Mouse (Mus musculus) heart, embryonic 14.5 days (tissue): Measurements from ENCODE around the gene Brsk2. TPM values are rescaled to one million over a fixed set of nuclear protein-coding genes. Genes with fewer than 3 reads are reported as not detected.

ENCODE experiments used
- ATAC-seq: fragments of 200-750 bp; cut with Nextera tagmentation; 2 replicates; pipeline ENCODE4 v1.8.0; 2017; ENCODE audit warnings: low read depth, moderate TSS enrichment; ENCODE audit not compliant: insufficient number of reproducible peaks, insufficient read depth, low FRiP score
- H3K27ac ChIP-seq, 2 experiments: fragments of 200-500 bp in 1 of 2; fragments of 300-500 bp in 1 of 2; sonication (generic) in 1 of 2; replicated peaks in 1 of 2; 2 replicates each; pipeline ENCODE4 v1.5.1; 2012 to 2014; ENCODE audit warnings: low read depth in 2 of 2, low read length in 2 of 2, control low read depth in 1 of 2, mild to moderate bottlenecking in 1 of 2, mixed read lengths in 1 of 2; ENCODE audit not compliant: control insufficient read depth in 1 of 2, insufficient read depth in 1 of 2
- H3K27me3 ChIP-seq: fragments of 300-500 bp; sonication (generic); 2 replicates; pipeline ENCODE4 v1.6.1; 2014; ENCODE audit warnings: mild to moderate bottlenecking, low read length, control low read depth; ENCODE audit not compliant: control insufficient read depth, insufficient read depth
- H3K36me3 ChIP-seq: fragments of 300-500 bp; sonication (generic); 2 replicates; pipeline ENCODE4 v1.6.1; 2014; ENCODE audit warnings: mild to moderate bottlenecking, control low read depth, low read length, mixed read lengths; ENCODE audit not compliant: control insufficient read depth, insufficient read depth
- H3K4me1 ChIP-seq, 2 experiments: fragments of 200-500 bp in 1 of 2; fragments of 300-500 bp in 1 of 2; sonication (generic) in 1 of 2; 2 replicates each; pipeline ENCODE4 v1.6.1; 2012 to 2014; ENCODE audit warnings: low read length in 2 of 2, control low read depth in 1 of 2, mixed read lengths in 1 of 2; ENCODE audit not compliant: control insufficient read depth in 2 of 2, insufficient read depth in 2 of 2
- H3K4me2 ChIP-seq: fragments of 300-500 bp; sonication (generic); 2 replicates; pipeline ENCODE4 v1.6.1; 2014; ENCODE audit warnings: mild to moderate bottlenecking, low read length
- H3K4me3 ChIP-seq, 2 experiments: fragments of 200-500 bp in 1 of 2; fragments of 300-500 bp in 1 of 2; sonication (generic) in 1 of 2; 2 replicates each; pipeline ENCODE4 v1.5.1; 2012 to 2014; ENCODE audit warnings: low read length in 2 of 2, mild to moderate bottlenecking in 2 of 2, control low read depth in 1 of 2, low read depth in 1 of 2, moderate library complexity in 1 of 2; ENCODE audit not compliant: control insufficient read depth in 1 of 2, insufficient read depth in 1 of 2
- H3K9ac ChIP-seq: fragments of 300-500 bp; sonication (generic); 2 replicates; pipeline ENCODE4 v1.6.1; 2014; ENCODE audit warnings: mild to moderate bottlenecking, low read length
- H3K9me3 ChIP-seq: fragments of 300-500 bp; sonication (generic); 2 replicates; pipeline ENCODE4 v1.6.1; 2016; ENCODE audit warnings: low read length, control low read depth; ENCODE audit not compliant: control insufficient read depth
- WGBS: fragments of 180-500 bp; shearing (Covaris S2); extraction: QIAGEN DNeasy Blood & Tissue Kit; methylation state at CpG from one replicate; pipeline ENCODE4 v1.1.7; 2014; 5-methylcytosine and 5-hydroxymethylcytosine counted together
- polyA plus RNA-seq: library from polyadenylated mRNA; unstranded; fragments of >200 nt; fragmentation: Nextera tagmentation; extraction: Ambion mirVana; gene quantifications from 2 replicates; pipeline ENCODE4 v1.2.1, GENCODE M21; 2014

The Brsk2 gene
- polyA plus RNA-seq, 1 experiment from 2014 or later = 0.27 TPM

DNA sequence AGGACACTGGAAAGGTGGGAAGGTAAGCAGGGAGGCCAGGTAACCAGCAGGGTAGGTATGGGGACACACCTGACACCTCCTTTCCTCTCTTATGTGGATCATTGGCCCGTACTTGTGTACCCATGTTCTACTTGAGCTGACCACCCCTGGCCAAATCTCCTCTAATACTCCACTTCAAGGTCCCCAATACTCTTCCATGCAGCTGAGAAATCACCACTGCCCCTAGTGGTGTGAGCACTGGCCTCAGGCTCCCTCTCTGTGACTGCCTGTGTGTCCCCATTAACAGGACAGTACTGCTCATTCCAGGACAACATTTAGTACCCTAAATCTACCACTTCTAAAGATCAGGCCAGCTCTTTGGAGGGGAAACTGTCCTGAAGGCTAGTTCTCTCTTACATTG, 1.5 kb upstream of the Brsk2 start:
- Histone ChIP-seq H3K4me3 (no peak overlapping the region), H3K27me3 (peaks cover 85% of the 10 kb centered on the region), H3K36me3 (no peaks in the 10 kb centered on the region), H3K9me3 (0 out of 2 replicates have a peak, but pooled peaks cover 3% of the 10 kb centered on the region), H3K9ac (no peak overlapping the region), H3K27ac (no peak overlapping the region), H3K4me1 (peaks cover 3 to 12% of the 10 kb centered on the region in 2 experiments; a peak in 3 of 4 replicates), H3K4me2 (no peak overlapping the region)
- 50% methylated on average over 1 of the region's 1 CpGs for WGBS
- no peak for ATAC-seq

DNA sequence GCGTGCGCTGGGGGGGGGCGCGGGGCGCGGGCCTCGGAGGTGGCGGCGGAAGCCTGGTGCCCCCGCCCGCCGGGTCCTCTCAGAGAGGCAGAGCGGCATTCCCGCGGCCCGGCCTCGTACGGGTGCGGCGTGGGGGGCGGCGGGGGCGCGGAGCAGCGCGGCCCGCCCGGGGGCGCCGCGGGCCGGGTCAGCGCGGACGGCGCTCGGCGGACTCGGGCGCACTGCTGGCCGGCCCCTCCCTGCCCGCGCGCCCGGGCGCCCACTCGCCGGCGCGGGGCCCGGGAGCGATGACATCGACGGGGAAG, 200 bp downstream of the Brsk2 start:
- Histone ChIP-seq H3K27ac (no peak overlapping the region), H3K27me3 (peaks cover 98% of the 10 kb centered on the region), H3K4me1 (peaks cover 3 to 12% of the 10 kb centered on the region in 2 experiments; a peak in 3 of 4 replicates), H3K36me3 (no peaks in the 10 kb centered on the region), H3K4me3 (peak overlapping the region; percentile 35 to 48), H3K9ac (peak overlapping the region; percentile 50), H3K9me3 (0 out of 2 replicates have a peak, but pooled peaks cover 3% of the 10 kb centered on the region), H3K4me2 (peak overlapping the region; percentile 91)
- peak; percentile 22; the same call in 1 of the 2 replicates for ATAC-seq
- WGBS = 0% methylated on average over 34 of the region's 54 CpGs

DNA sequence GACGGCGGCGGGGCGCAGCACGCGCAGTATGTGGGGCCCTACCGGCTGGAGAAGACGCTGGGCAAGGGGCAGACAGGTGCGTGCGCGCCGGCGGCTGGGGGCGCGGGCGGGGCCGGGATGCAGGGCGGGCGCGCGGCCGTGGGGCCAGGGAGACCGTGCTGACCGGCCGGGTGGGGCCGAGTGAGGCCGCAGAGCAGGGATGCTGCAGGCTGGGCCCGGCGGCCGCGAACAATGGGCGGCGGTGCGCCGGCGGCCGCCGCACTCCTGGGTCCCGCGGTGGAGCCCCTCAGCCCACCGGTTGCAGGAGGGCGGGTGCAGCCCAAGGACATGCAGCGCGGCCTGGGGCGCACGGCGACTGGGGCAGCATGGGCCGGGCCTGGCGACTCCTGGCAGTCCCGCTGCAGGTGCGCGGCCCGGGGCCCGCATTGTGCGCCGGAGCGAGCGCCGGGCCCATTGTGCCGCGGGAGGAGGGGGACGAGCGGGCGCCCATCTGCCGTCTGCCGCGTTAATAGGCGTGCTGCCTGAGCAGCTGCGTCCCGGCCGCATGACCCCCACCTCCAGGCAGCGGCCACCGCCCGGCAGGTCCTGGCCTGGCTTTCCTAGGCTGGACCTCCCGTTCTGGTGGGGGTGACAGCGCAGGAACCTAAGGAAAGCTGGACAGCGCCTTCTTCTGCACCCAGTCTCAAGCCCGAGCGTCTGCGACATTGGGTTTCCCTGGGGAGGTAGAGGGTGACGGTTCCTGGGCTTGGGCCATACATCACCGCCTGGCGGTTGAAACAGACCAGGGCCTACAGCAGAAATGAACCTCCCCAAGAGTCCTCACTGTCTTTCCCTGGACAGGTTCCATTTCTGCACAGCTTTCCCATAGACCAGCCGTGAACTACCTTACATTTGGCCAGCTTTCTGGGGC, 808 bp downstream of the Brsk2 start:
- H3K4me3 ChIP-seq = peak overlapping the region; percentile 35 to 48
- peak overlapping the region; percentile 91 for H3K4me2 ChIP-seq
- no peak overlapping the region for H3K27ac ChIP-seq
- 0 out of 2 replicates have a peak, but pooled peaks cover 3% of the 10 kb centered on the region for H3K9me3 ChIP-seq
- peaks cover 94% of the 10 kb centered on the region for H3K27me3 ChIP-seq
- H3K4me1 ChIP-seq = peaks cover 3 to 12% of the 10 kb centered on the region in 2 experiments; a peak in 3 of 4 replicates
- WGBS = 1% methylated on average over 61 of the region's 84 CpGs
- ATAC-seq = peak; percentile 32
- H3K9ac ChIP-seq = peak overlapping the region; percentile 50
- H3K36me3 ChIP-seq = no peaks in the 10 kb centered on the region

DNA sequence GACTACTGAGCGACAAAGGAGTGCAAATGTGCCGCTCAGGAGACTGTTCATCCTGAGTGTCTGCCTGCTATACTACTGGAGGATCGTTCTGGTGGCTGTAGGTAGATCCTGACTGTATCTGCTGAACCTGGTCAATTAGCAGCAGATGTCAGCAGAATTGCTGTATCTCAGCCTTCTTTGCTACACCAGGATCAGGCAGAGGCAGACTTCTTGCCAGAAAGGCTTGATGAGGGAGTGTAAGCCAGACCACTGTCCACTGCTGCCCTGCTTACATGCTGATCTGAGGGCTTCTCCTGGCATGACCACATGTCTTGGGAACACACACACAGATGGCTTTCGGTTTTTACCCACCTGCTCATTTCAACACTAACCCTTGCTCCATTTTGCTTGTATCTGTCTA, 2.3 kb downstream of the Brsk2 start:
- Histone ChIP-seq H3K36me3 (no peaks in the 10 kb centered on the region), H3K9ac (no peak overlapping the region), H3K9me3 (0 out of 2 replicates have a peak, but pooled peaks cover 3% of the 10 kb centered on the region), H3K4me2 (no peak overlapping the region), H3K27ac (no peak overlapping the region), H3K4me1 (peaks cover 3 to 12% of the 10 kb centered on the region in 2 experiments; a peak in 3 of 4 replicates), H3K27me3 (peaks cover 86% of the 10 kb centered on the region), H3K4me3 (no peak overlapping the region)
- 92% methylated on average over 4 of the region's 4 CpGs for WGBS
- no peak for ATAC-seq

DNA sequence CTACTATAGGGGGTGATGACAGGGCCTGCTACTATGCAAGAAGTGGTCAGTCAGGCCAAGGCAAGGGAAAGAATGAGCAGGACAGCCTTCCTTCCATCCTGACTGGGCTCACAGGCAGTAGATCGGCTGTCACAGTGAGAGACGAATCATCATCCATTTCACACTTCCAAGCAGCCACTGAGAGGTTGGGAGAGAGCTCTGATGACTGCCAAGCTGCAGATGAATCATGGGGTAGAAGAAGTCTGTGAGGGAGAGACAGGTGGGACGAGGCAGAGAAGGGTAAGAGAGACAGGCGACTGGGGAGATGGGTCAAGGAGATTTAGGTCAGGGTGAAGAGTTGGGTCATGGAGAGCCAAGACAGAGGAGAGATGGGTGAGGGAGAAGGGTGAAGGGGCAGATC, 3.4 kb downstream of the Brsk2 start:
- Histone ChIP-seq H3K27ac (no peak overlapping the region), H3K27me3 (peaks cover 75% of the 10 kb centered on the region), H3K4me1 (peaks cover 3 to 12% of the 10 kb centered on the region in 2 experiments; a peak in 3 of 4 replicates), H3K9me3 (0 out of 2 replicates have a peak, but pooled peaks cover 3% of the 10 kb centered on the region), H3K4me3 (no peak overlapping the region), H3K36me3 (no peaks in the 10 kb centered on the region), H3K9ac (no peak overlapping the region), H3K4me2 (no peak overlapping the region)
- no peak for ATAC-seq
- 56% methylated on average over 4 of the region's 4 CpGs for WGBS

DNA sequence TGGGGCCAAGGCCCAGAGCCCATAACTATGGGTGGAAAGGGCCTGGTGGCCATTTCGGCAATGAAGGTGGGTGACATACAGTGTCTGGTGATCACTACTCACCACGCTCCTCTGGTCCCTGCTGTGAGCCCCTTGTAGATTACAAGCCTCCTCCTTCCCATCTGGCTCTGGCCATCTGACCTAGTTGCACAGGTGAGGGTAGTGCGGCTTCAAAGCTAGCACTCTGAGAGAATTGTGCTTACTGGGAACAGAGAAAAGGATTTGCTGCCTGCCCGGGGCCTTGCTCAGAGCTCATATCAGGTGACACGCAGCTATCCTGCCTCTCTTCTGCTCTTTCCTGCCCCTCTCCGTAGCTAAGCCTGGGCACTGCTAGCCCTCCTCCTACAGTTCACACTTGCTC, 4.1 kb downstream of the Brsk2 start:
- Histone ChIP-seq H3K27me3 (peaks cover 68% of the 10 kb centered on the region), H3K9me3 (0 out of 2 replicates have a peak, but pooled peaks cover 3% of the 10 kb centered on the region), H3K9ac (no peak overlapping the region), H3K4me1 (peaks cover 3 to 12% of the 10 kb centered on the region in 2 experiments; a peak in 3 of 4 replicates), H3K4me3 (no peak overlapping the region), H3K4me2 (no peak overlapping the region), H3K36me3 (no peaks in the 10 kb centered on the region), H3K27ac (no peak overlapping the region)
- no peak for ATAC-seq
- 61% methylated on average over 6 of the region's 6 CpGs for WGBS

DNA sequence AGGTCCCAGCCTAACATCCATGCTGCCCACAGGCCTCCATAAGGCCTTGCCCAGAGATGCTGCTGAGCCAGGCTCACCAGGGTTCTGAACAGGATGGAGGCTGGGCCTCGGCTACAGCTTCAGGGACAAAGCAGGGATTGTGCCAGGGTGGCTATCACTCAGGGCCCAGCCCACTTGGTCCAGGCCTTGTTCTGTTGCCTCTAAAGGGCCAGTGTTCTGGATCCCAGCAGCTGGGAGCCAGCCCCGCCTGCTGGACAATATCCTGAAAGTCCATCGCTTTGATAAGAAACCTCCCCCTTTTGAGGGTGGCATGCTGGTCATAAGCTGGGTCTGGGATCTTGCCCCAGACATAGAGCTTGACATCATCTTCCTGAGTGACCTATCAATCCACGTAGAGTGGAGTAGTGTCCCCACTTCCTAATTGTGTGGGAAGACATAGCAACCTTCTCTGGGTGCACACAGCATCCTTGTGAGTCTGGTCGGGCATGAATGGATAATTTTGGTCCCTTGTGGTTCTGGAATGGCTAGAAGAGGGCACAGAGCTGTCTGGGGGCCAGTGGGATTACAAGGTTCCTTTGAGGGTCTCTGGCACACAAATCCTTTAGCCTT, 6.1 kb downstream of the Brsk2 start:
- Histone ChIP-seq H3K9me3 (0 out of 2 replicates have a peak, but pooled peaks cover 3% of the 10 kb centered on the region), H3K27ac (no peak overlapping the region), H3K9ac (no peak overlapping the region), H3K4me3 (no peak overlapping the region), H3K4me1 (no peaks in the 10 kb centered on the region), H3K27me3 (peaks cover 49% of the 10 kb centered on the region), H3K4me2 (no peak overlapping the region), H3K36me3 (no peaks in the 10 kb centered on the region)
- 54% methylated on average over 5 of the region's 5 CpGs for WGBS
- no peak for ATAC-seq
